Mouse (Mus musculus) liver, embryonic 15.5 days (tissue): ENCODE measurements around the gene Gfi1. TPM values are rescaled to one million over a fixed set of nuclear protein-coding genes. Genes with fewer than 3 reads are reported as not detected.
A peak's percentile ranks its signal among the peaks of the same experiment; 100 is the strongest.

Experiments used
- ATAC-seq: fragments of 200-750 bp; cut with Nextera tagmentation; 2 replicates; pipeline ENCODE4 v1.8.0; 2017; ENCODE audit warnings: moderate number of reproducible peaks, mild to moderate bottlenecking, moderate library complexity; ENCODE audit not compliant: insufficient read depth
- H3K27ac ChIP-seq: fragments of 300-500 bp; sonication (generic); replicated peaks from 2 replicates; pipeline ENCODE4 v1.5.1; 2015; ENCODE audit warnings: mild to moderate bottlenecking, inconsistent platforms
- H3K27me3 ChIP-seq: fragments of 300-500 bp; sonication (generic); 2 replicates; pipeline ENCODE4 v1.6.1; 2015; ENCODE audit warnings: mild to moderate bottlenecking, inconsistent platforms
- H3K36me3 ChIP-seq: fragments of 300-500 bp; sonication (generic); replicated peaks from 2 replicates; pipeline ENCODE4 v1.6.1; 2015; ENCODE audit warnings: moderate library complexity, mild to moderate bottlenecking, inconsistent platforms
- H3K4me1 ChIP-seq: fragments of 300-500 bp; sonication (generic); replicated peaks from 2 replicates; pipeline ENCODE4 v1.6.1; 2015; ENCODE audit warnings: inconsistent platforms
- H3K4me2 ChIP-seq: fragments of 300-500 bp; sonication (generic); 2 replicates; pipeline ENCODE4 v1.6.1; 2015; ENCODE audit warnings: moderate library complexity, mild to moderate bottlenecking, inconsistent platforms
- H3K4me3 ChIP-seq: fragments of 300-500 bp; sonication (generic); replicated peaks from 2 replicates; pipeline ENCODE4 v1.5.1; 2015; ENCODE audit warnings: mild to moderate bottlenecking, inconsistent platforms
- H3K9ac ChIP-seq: fragments of 300-500 bp; sonication (generic); 2 replicates; pipeline ENCODE4 v1.6.1; 2015; ENCODE audit warnings: moderate library complexity, mild to moderate bottlenecking, inconsistent platforms
- H3K9me3 ChIP-seq: fragments of 300-500 bp; sonication (generic); replicated peaks from 2 replicates; pipeline ENCODE4 v1.6.1; 2016; ENCODE audit warnings: inconsistent platforms
- WGBS: fragments of 180-500 bp; shearing (Covaris S2); methylation state at CpG from one replicate; pipeline ENCODE4 v1.1.7; 2015; ENCODE audit warnings: mixed read lengths; ENCODE audit not compliant: insufficient replicate concordance; 5-methylcytosine and 5-hydroxymethylcytosine counted together
- polyA plus RNA-seq: library from polyadenylated mRNA; unstranded; fragments of >200 nt; fragmentation: Nextera tagmentation; extraction: Ambion mirVana; gene quantifications from 2 replicates; pipeline ENCODE4 v1.2.1, GENCODE M21; 2015

Gene Gfi1
- polyA plus RNA-seq, 1 experiment from 2014 or later: 1.6 TPM

- H3K27ac ChIP-seq: no peak overlapping the region
- H3K4me3 ChIP-seq: no peak overlapping the region
- no peak overlapping the region for H3K9ac ChIP-seq
- H3K36me3 ChIP-seq: peaks cover 24% of the 10 kb centered on the region
- H3K9me3 ChIP-seq: no peaks in the 10 kb centered on the region
- H3K27me3 ChIP-seq: no peaks in the 10 kb centered on the region
- ATAC-seq: no peak
- 87% methylated on average over 5 of the region's 5 CpGs for WGBS
- no peaks in the 10 kb centered on the region for H3K4me1 ChIP-seq
- no peak overlapping the region for H3K4me2 ChIP-seq
These were observed 13.2 kb upstream of the Gfi1 start for GRCm38 (mm10) chr5:107739023-107739422.

- Histone ChIP-seq H3K9ac (no peak overlapping the region), H3K27me3 (peaks cover 5% of the 10 kb centered on the region; the same call in 1 of the 2 replicates), H3K9me3 (no peaks in the 10 kb centered on the region), H3K4me1 (no peaks in the 10 kb centered on the region), H3K4me3 (no peak overlapping the region), H3K27ac (no peak overlapping the region), H3K36me3 (peaks cover 17% of the 10 kb centered on the region), H3K4me2 (no peak overlapping the region)
- no peak for ATAC-seq
- WGBS: 75% methylated on average over 3 of the region's 3 CpGs
These were observed 12.5 kb upstream of the Gfi1 start for GRCm38 (mm10) chr5:107738296-107738695.

- Histone ChIP-seq H3K36me3 (no peaks in the 10 kb centered on the region), H3K27me3 (peaks cover 14% of the 10 kb centered on the region), H3K9ac (no peak overlapping the region), H3K4me3 (no peak overlapping the region), H3K4me1 (no peaks in the 10 kb centered on the region), H3K9me3 (no peaks in the 10 kb centered on the region), H3K27ac (no peak overlapping the region), H3K4me2 (no peak overlapping the region)
- no peak for ATAC-seq
- WGBS: 44% methylated on average over 5 of the region's 5 CpGs
These were observed 10.3 kb upstream of the Gfi1 start for GRCm38 (mm10) chr5:107736171-107736570.

- ATAC-seq: no peak
- no peaks in the 10 kb centered on the region for H3K4me1 ChIP-seq
- H3K9me3 ChIP-seq: no peaks in the 10 kb centered on the region
- H3K27ac ChIP-seq: no peak overlapping the region
- H3K9ac ChIP-seq: no peak overlapping the region
- peaks cover 53% of the 10 kb centered on the region for H3K27me3 ChIP-seq
- 46% methylated on average over 2 of the region's 2 CpGs for WGBS
- H3K36me3 ChIP-seq: no peaks in the 10 kb centered on the region
- no peak overlapping the region for H3K4me3 ChIP-seq
- H3K4me2 ChIP-seq: no peak overlapping the region
These were observed 6.0 kb upstream of the Gfi1 start for GRCm38 (mm10) chr5:107731844-107732243.

- H3K4me1 ChIP-seq: no peaks in the 10 kb centered on the region
- no peak overlapping the region for H3K4me2 ChIP-seq
- H3K36me3 ChIP-seq: no peaks in the 10 kb centered on the region
- H3K27ac ChIP-seq: no peak overlapping the region
- 54% methylated on average over 3 of the region's 3 CpGs for WGBS
- H3K4me3 ChIP-seq: no peak overlapping the region
- ATAC-seq: no peak
- no peak overlapping the region for H3K9ac ChIP-seq
- peaks cover 57% of the 10 kb centered on the region for H3K27me3 ChIP-seq
- H3K9me3 ChIP-seq: no peaks in the 10 kb centered on the region
These were observed 5.6 kb upstream of the Gfi1 start for GRCm38 (mm10) chr5:107731408-107731807.

GRCm38 (mm10) chr5:107727007-107727402 is 1.2 kb upstream of the Gfi1 start:
- Histone ChIP-seq H3K9ac (no peak overlapping the region), H3K4me2 (peak overlapping the region; percentile 60), H3K4me1 (peaks cover 32% of the 10 kb centered on the region), H3K36me3 (no peaks in the 10 kb centered on the region), H3K27me3 (peaks cover 93% of the 10 kb centered on the region), H3K9me3 (no peaks in the 10 kb centered on the region), H3K4me3 (peak overlapping the region; percentile 42), H3K27ac (no peak overlapping the region)
- no peak for ATAC-seq
- 25% methylated on average over 12 of the region's 12 CpGs for WGBS

GRCm38 (mm10) chr5:107726281-107727006 is 608 bp upstream of the Gfi1 start:
- 1% methylated on average over 57 of the region's 57 CpGs for WGBS
- no peaks in the 10 kb centered on the region for H3K36me3 ChIP-seq
- peaks cover 37% of the 10 kb centered on the region for H3K4me1 ChIP-seq
- no peak overlapping the region for H3K27ac ChIP-seq
- ATAC-seq: no peak
- peaks cover 94% of the 10 kb centered on the region for H3K27me3 ChIP-seq
- no peak overlapping the region for H3K9ac ChIP-seq
- no peaks in the 10 kb centered on the region for H3K9me3 ChIP-seq
- H3K4me2 ChIP-seq: peak overlapping the region; percentile 60
- peak overlapping the region; percentile 42 for H3K4me3 ChIP-seq

GRCm38 (mm10) chr5:107724661-107725434 is 988 bp downstream of the Gfi1 start:
- H3K27me3 ChIP-seq: peaks cover 95% of the 10 kb centered on the region
- H3K9ac ChIP-seq: 0 out of 2 replicates have a peak overlapping the region, but pooled peaks have one; percentile 18
- H3K4me2 ChIP-seq: peak overlapping the region; percentile 60
- no peaks in the 10 kb centered on the region for H3K36me3 ChIP-seq
- ATAC-seq: 0 out of 2 replicates have a peak, but pooled peaks have one; percentile 10
- peak overlapping the region; percentile 42 for H3K4me3 ChIP-seq
- no peak overlapping the region; the same call in 1 of the 2 replicates for H3K27ac ChIP-seq
- H3K4me1 ChIP-seq: peaks cover 45% of the 10 kb centered on the region
- under 1% methylated on average over 52 of the region's 52 CpGs for WGBS
- H3K9me3 ChIP-seq: no peaks in the 10 kb centered on the region

GRCm38 (mm10) chr5:107723541-107724511 is 2.0 kb downstream of the Gfi1 start:
- no peaks in the 10 kb centered on the region for H3K9me3 ChIP-seq
- under 1% methylated on average over 49 of the region's 49 CpGs for WGBS
- peak overlapping the region; percentile 42 for H3K4me3 ChIP-seq
- H3K9ac ChIP-seq: no peak overlapping the region
- peaks cover 45% of the 10 kb centered on the region for H3K4me1 ChIP-seq
- no peak overlapping the region for H3K27ac ChIP-seq
- peak overlapping the region; percentile 60 for H3K4me2 ChIP-seq
- no peak; the same call in 1 of the 2 replicates for ATAC-seq
- no peaks in the 10 kb centered on the region for H3K36me3 ChIP-seq
- peaks cover 100% of the 10 kb centered on the region for H3K27me3 ChIP-seq

- Histone ChIP-seq H3K27ac (no peak overlapping the region), H3K9ac (no peak overlapping the region; the same call in 1 of the 2 replicates), H3K4me3 (peak overlapping the region; percentile 42), H3K36me3 (no peaks in the 10 kb centered on the region), H3K4me1 (peaks cover 45% of the 10 kb centered on the region), H3K27me3 (peaks cover 98% of the 10 kb centered on the region), H3K4me2 (peak overlapping the region; percentile 60), H3K9me3 (no peaks in the 10 kb centered on the region)
- no peak for ATAC-seq
- 3% methylated on average over 34 of the region's 34 CpGs for WGBS
These were observed 2.9 kb downstream of the Gfi1 start for GRCm38 (mm10) chr5:107722661-107723532.
